Mouse (Mus musculus) layer of hippocampus, adult 9-11 months (tissue): ENCODE data around the gene Aff1.

Experiments
- DNase-seq: peaks from one replicate; pipeline ENCODE4 v3.0.0; 2022

Aff1 gene

GRCm38 (mm10) chr5:103776842-103777241 is 84.7 kb downstream of the Aff1 start:
- no peak for DNase-seq

- DNase-seq: no peak
These were observed 85.3 kb downstream of the Aff1 start for GRCm38 (mm10) chr5:103777446-103777845.

- peak; percentile 60 for DNase-seq
These were observed 86.3 kb downstream of the Aff1 start for GRCm38 (mm10) chr5:103778314-103779117.

GRCm38 (mm10) chr5:103779836-103780235 is 87.7 kb downstream of the Aff1 start:
- DNase-seq: no peak

- DNase-seq: no peak
These were observed 88.1 kb downstream of the Aff1 start for GRCm38 (mm10) chr5:103780266-103780665.

GRCm38 (mm10) chr5:103780836-103781235 is 88.7 kb downstream of the Aff1 start:
- peak; percentile 44 for DNase-seq

GRCm38 (mm10) chr5:103783086-103783668 is 91.0 kb downstream of the Aff1 start:
- no peak for DNase-seq

GRCm38 (mm10) chr5:103786096-103786495 is 93.9 kb downstream of the Aff1 start:
- DNase-seq: no peak

GRCm38 (mm10) chr5:103788476-103788875 is 96.3 kb downstream of the Aff1 start:
- no peak for DNase-seq

- peak; percentile 30 for DNase-seq
These were observed 96.8 kb downstream of the Aff1 start for GRCm38 (mm10) chr5:103788976-103789375.

GRCm38 (mm10) chr5:103789619-103790116 is 97.5 kb downstream of the Aff1 start:
- DNase-seq: peak; percentile 81

GRCm38 (mm10) chr5:103791741-103792140 is 99.6 kb downstream of the Aff1 start:
- no peak for DNase-seq

GRCm38 (mm10) chr5:103795121-103795520 is 102.9 kb downstream of the Aff1 start:
- DNase-seq: no peak

GRCm38 (mm10) chr5:103796035-103796434 is 103.9 kb downstream of the Aff1 start:
- DNase-seq: no peak

- DNase-seq: peak; percentile 65
These were observed 105.6 kb downstream of the Aff1 start for GRCm38 (mm10) chr5:103797774-103798173.

GRCm38 (mm10) chr5:103799438-103799837 is 107.3 kb downstream of the Aff1 start:
- no peak for DNase-seq

- no peak for DNase-seq
These were observed 107.8 kb downstream of the Aff1 start for GRCm38 (mm10) chr5:103800009-103800408.

GRCm38 (mm10) chr5:103803386-103803785 is 111.2 kb downstream of the Aff1 start:
- DNase-seq: no peak

- peak; percentile 56 for DNase-seq
These were observed 111.9 kb downstream of the Aff1 start for GRCm38 (mm10) chr5:103803927-103804590.

- DNase-seq: no peak
These were observed 114.8 kb downstream of the Aff1 start for GRCm38 (mm10) chr5:103806851-103807578.

- DNase-seq: no peak
These were observed 115.6 kb downstream of the Aff1 start for GRCm38 (mm10) chr5:103807637-103808312.

GRCm38 (mm10) chr5:103809674-103810330 is 117.6 kb downstream of the Aff1 start:
- no peak for DNase-seq
